Mouse (Mus musculus) heart, adult 2 months (tissue): ENCODE measurements at regions not wholly inside any gene's neighbourhood (a gene's known extent, or its start where the extent isn't known, plus 50 kb on each side); places are given as distances from the start of the nearest gene placed in this dataset.

Source experiments
- CTCF ChIP-seq: fragments of 200-600 bp; IDR thresholded peaks from 2 replicates; pipeline ENCODE4 v1.8.1; 2022; ENCODE audit warnings: antibody characterized with exemption, mild to moderate bottlenecking, moderate library complexity
- EP300 ChIP-seq: fragments of 200-500 bp; IDR thresholded peaks from 2 replicates; pipeline ENCODE4 v1.6.1; 2011; ENCODE audit warnings: low read depth, low read length, control low read depth; ENCODE audit not compliant: insufficient read depth

- TF ChIP-seq EP300 = no peak
- TF ChIP-seq CTCF = no peak
Measured at GRCm38 (mm10) chr1:124487965-124488364, 442.6 kb upstream of the Dpp10 start.
